Comparison of ENCODE assay signal across 25 mouse cellular contexts in the genomic region with DNA sequence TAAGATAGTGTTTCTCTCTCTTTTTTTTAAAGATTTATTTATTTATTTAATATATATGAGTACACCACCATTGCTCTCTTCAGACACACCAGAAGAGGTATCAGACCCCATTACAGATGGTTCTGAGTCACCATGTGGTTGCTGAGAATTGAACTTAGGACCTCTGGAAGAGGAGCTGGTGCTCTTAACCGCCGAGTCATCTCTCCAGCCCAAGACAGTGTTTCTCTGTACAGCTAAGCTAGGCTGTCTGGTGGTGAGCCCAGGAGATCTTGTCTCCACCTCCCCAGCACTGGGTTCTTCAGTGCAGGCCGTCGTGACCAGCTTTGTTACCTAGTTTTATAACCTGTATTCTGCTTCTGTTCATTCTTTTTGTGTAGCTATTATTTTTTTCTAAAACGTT.
"Had no signal": no experiment of that assay in that cellular context is flagged by ENCODE, and none has a peak within 500 bp of the region (broad histone marks: within the 10 kb centered on the region; RNA-seq: fewer than 3 reads in every experiment).

No protein-coding gene starts in this region.

- H3K27ac ChIP-seq: hindbrain, embryonic 10.5 days; hindbrain, embryonic 12.5 days; hindbrain, embryonic 14.5 days; intestine, embryonic 15.5 days; layer of hippocampus, adult 2 months; left cerebral cortex, adult 2 months; limb, embryonic 10.5 days; limb, embryonic 12.5 days; liver, embryonic 12.5 days; liver, embryonic 14.5 days had no signal

- ATAC-seq: hindbrain, embryonic 16.5 days; inflammation-experienced regulatory T-cells, adult 6 months; intestine, embryonic 15.5 days; intestine, postnatal 0 days; liver, embryonic 12.5 days had no signal

- H3K27me3 ChIP-seq: heart, embryonic 12.5 days; hindbrain, embryonic 12.5 days; intestine, embryonic 15.5 days; limb, embryonic 12.5 days; liver, embryonic 12.5 days had no signal

- H3K4me3 ChIP-seq: heart, embryonic 10.5 days; heart, embryonic 12.5 days; hindbrain, embryonic 10.5 days; hindbrain, embryonic 12.5 days; intestine, embryonic 15.5 days; layer of hippocampus, adult 2 months; left cerebral cortex, adult 2 months; limb, embryonic 10.5 days; limb, embryonic 12.5 days; liver, embryonic 12.5 days had no signal

- H3K9ac ChIP-seq: heart, embryonic 12.5 days; hindbrain, embryonic 12.5 days; hindbrain, embryonic 14.5 days; intestine, embryonic 15.5 days; limb, embryonic 12.5 days; liver, embryonic 12.5 days; liver, embryonic 14.5 days had no signal

- DNase-seq: gastrocnemius, postnatal 25 days; heart, adult 18-20 months; heart, postnatal 10 days; heart, postnatal 4 days; kidney, adult 18-20 months; kidney, adult 8-10 months; kidney, postnatal 10 days; kidney, postnatal 25 days; kidney, postnatal 4 days; liver had no signal

- H3K9me3 ChIP-seq: heart, embryonic 10.5 days; heart, embryonic 12.5 days; hindbrain, embryonic 10.5 days; hindbrain, embryonic 12.5 days; intestine, embryonic 15.5 days; limb, embryonic 10.5 days; limb, embryonic 12.5 days; liver, embryonic 12.5 days had no signal

- H3K4me2 ChIP-seq: heart, embryonic 12.5 days; hindbrain, embryonic 12.5 days; hindbrain, embryonic 14.5 days; intestine, embryonic 15.5 days; limb, embryonic 12.5 days; liver, embryonic 12.5 days had no signal
